Mouse (Mus musculus): ENCODE results near the gene Chka.

DNA sequence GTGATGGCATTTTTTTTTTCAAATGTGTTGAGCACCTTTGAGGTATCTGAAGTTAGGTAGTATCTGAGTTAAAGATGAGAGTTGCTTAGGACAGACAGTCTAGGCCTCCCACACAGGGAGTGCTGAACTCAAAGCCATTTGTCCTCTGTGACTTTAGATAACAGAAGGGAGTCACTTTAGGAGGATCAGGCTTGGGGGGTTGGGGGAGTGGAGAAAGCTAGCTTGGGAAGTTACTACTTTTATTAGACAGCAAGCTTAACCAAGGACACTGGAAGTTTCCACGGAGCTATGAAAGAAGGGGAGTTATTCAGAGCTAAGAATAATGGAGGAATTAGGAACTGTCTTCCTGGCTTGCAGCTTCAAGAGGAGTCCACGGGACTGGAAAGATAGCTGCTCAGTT lies 32.5 kb upstream of the Chka start:
- TF ChIP-seq EP300 (IDR thresholded peaks at IDR 0.05; ENCODE audit: low read depth) = no peak
- TF ChIP-seq CTCF (IDR thresholded peaks at IDR 0.05; ENCODE audit: low read depth) = no peak

All from heart, postnatal 0 days (tissue).